Mouse (Mus musculus) CD8-positive naive resting alpha-beta T cell, adult 2 months (primary cell): ENCODE data around the gene Tmem97.
"Not testable (repeated sequence)": the region's sequence is repeated elsewhere in the genome, so short reads cannot be mapped to it uniquely, and the experiment has no call there.

Experiments used
- DNase-seq, 2 experiments: peaks; one replicate each; pipeline ENCODE4 v3.0.0; 2022; ENCODE audit warnings: low read depth in 2 of 2, low spot score in 2 of 2

Tmem97 gene

GRCm38 (mm10) chr11:78551059-78551398 is 452 bp upstream of the Tmem97 start:
- no peak for DNase-seq

GRCm38 (mm10) chr11:78549491-78549987 is 1.0 kb downstream of the Tmem97 start:
- DNase-seq, result no peak

DNA sequence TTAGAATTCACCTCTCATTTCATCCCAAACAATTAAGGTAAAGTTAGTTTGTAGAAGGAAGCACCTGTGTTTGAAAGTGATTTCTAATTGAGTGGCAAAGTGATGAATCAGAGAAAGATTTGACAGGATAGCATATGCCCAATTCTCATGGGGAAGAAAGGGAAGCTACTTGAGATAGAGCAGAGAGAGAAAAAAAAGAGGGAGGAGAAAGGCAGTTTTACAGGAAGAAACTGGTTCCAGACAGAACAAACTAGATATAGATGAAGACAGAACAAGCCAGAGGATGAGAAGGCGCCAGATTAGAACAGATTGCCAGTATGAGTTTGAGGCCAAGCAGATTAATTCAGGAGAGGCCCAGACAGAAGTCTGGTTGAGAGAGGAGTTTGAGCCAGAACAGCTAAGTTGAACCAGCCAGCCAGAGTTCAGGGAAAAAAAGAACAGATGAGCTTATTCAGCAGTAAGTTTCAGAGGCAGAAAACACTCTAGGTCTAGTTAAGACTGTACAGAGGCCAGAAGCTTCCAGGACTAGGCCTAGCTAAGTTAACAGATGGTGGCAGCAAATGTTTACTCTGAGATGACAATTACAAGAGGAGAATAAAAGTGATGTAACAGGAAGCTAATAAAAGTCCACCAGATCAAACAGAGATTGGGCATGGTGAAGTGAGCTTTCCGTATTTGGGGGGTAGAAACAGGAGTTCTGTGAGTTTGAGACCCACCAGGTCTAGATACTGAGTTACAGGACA is 2.7 kb downstream of the Tmem97 start:
- DNase-seq, result no peak

DNA sequence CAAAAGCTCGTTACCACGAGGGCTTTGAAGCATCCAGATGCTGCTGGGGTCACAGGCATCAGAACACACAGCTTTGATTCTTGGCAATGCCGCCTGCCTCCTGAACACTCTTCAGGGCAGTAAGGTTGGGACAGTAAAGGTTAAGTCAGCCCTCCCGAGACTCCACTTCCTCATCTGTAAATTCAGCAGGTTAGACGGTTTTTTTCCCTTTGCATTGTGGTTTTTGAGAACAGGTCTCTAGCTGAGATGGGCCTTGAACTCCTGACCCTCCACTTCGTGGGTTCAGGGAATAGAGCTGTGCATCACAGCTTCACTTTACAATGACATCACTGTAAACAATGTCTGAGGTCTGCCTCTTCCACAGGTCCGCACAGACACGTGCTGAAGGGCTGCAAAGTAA is 5.4 kb downstream of the Tmem97 start:
- no peak for DNase-seq

DNA sequence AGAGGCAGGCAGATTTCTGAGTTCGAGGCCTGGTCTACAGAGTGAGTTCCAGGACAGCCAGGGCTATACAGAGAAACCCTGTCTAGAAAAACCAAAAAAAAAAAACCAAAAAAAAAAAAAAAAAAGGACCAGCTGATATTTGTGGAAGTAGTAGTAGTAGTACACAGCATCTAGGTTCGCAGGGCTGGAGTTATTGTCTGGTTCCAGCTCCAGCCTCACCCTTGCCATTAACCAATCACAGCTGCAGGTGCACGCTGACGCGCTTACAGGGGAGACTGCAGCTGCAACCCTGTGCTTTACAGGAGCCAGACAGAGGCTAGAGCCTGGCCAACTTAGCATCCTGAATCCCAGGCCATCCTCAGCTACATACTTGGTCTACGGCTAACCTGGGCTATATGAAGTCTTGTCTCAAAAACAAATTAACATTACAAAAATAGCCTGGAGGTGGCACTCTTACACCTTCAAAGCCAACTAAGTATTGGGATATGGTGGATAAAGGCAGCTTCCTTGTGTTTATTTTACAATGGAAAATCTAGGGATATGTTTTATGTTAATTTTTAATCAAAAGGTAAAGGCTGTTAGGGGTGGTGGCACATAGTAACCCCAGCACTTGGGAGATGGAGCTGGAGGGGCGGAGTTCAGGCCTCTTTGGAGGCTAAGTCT is 6.0 kb downstream of the Tmem97 start:
- no peak for DNase-seq

GRCm38 (mm10) chr11:78540358-78540757 is 10.2 kb downstream of the Tmem97 start:
- no peak for DNase-seq

DNA sequence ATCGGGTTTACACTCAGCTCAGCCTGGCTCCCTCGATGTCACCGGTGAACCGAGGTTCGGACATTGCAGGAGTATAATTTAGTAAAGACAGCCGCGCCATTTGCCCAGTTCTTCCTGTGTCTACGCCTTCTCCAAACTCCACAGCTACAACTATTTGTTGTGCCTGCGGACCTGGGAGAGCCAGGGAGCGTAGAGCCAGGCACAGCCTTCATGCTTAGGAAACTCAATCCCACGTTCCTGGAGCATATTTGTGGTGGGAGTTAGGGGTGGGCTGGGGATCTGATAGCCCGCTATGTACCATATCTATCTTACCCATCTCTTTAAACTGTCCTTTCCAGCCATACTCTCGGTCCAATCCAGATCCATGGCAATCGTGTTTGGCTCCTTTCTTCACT is 13.9 kb downstream of the Tmem97 start:
- DNase-seq, result no peak

DNA sequence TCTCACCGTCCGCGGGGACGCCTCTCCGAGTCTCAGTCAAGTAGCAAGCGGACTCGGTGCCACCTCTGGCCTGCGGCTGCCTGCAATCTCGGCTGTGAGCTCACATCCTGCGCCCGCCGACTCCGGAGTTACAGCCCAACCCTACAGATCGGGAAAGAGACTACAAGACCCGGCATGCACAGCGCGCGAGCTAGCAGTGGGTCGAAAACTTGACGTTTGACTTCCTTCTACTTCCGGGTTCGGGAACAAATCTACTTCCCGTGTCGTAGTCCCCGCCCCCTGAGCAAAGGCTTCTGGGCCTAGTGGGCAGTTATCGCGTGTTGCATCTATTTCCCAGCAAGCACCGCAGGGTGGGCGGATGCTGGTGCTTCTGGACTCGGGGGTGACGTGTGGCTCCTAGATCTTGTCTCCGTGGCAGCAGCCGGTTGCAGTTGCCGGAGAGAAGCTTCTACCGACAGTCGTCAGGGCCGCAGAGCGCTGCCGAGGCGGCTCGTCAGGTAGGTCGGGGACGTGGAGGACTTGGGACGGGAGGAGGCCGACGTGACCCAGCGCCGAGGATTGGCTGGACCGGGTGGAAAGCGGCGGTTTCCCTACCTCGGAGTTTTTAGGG is 14.4 kb downstream of the Tmem97 start, which contains the start of the genes Tnfaip1 and Ift20:
Gene Tnfaip1, minus strand, starts transcription at position 253 of the 610 bp plus-strand sequence.
Gene Ift20, plus strand, starts transcription at position 282 of the 610 bp plus-strand sequence.
- peak; percentile 96 to 97 for DNase-seq

GRCm38 (mm10) chr11:78535376-78536079 is 15.0 kb downstream of the Tmem97 start:
- peak in 1 of 2 experiments; percentile 13 for DNase-seq

GRCm38 (mm10) chr11:78534516-78534915 is 16.1 kb downstream of the Tmem97 start:
- no peak for DNase-seq

- DNase-seq, result not testable (repeated sequence)
These were observed 19.1 kb downstream of the Tmem97 start for GRCm38 (mm10) chr11:78531515-78531914.

- DNase-seq, result no peak
These were observed 19.5 kb downstream of the Tmem97 start for GRCm38 (mm10) chr11:78531046-78531445.

- DNase-seq, result no peak
These were observed 20.6 kb downstream of the Tmem97 start for GRCm38 (mm10) chr11:78530001-78530400.

DNA sequence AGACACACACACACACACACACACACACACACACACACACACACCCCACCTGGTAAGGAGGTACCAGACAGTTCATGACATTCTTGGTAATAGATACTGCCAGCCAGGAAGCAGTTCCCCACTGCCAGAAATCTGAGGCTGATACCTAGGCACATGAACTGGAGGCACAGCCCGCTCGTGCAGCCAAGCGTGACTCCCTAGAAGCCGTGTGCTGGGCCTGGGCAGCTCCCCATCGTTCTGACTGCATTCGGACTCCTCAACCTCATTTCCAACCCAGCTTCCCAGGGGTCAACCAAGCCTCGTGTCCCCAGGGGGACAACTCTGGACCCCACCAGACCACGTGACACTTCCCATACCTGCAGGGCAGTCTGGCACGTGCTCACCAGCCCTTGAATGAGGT is 21.9 kb downstream of the Tmem97 start:
- no peak for DNase-seq

DNA sequence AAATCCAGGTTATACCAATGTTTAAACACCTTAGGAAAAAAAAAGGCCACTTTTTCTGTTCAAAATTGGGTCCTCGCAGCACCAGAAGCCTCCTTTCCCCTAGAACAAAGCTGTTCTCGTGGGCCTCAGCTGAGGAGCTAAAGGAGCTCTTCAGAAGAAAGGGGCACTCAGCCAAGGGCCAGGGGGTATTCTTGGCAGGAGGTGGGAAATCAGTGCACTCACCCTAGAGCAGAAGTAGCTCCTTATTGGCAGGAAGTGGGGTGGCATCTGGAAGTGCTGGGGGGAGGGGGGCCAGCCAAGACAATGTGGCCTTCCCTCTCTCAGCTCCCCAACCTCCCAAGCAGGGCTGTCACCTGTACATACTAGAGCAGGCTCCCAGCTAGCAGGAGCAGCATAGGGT is 25.7 kb downstream of the Tmem97 start:
- no peak for DNase-seq

DNA sequence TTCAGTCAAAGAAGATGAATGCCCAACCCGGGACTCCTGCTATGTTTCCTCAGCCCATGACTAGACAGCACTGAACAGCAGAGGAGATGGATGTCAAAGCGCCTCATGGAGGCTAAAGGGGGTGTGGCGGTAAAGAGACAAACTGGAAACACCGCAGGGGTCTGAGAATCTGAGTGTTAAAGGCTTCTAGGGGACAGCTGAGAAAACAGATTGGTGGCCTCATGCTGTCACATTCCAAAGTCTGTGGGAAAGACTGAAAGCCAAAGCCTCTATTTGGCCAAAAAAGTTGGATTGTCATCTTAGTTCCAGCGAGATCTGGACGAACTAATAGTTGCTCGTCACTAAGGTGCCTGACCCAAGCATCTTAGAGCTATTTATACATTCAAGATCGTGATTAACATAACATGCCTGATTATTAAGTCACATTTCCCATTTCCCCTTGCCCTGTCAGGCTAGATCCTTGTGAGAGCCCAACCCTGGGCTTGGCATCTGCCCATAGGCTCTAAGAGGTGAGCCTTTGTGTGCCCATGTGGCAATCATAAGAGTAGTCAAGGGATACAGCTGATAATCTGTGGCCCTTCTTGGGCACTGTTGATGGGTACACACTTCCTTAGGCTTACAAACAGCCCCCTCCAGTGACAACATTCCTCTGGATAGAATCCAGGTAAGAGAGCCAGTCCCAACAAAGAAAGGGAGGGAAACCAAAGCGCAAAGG is 27.2 kb downstream of the Tmem97 start:
- no peak for DNase-seq

- peak in 1 of 2 experiments; percentile 23 for DNase-seq
These were observed 28.0 kb downstream of the Tmem97 start for GRCm38 (mm10) chr11:78522481-78522997.

GRCm38 (mm10) chr11:78521880-78522279 is 28.7 kb downstream of the Tmem97 start:
- DNase-seq, result no peak

DNA sequence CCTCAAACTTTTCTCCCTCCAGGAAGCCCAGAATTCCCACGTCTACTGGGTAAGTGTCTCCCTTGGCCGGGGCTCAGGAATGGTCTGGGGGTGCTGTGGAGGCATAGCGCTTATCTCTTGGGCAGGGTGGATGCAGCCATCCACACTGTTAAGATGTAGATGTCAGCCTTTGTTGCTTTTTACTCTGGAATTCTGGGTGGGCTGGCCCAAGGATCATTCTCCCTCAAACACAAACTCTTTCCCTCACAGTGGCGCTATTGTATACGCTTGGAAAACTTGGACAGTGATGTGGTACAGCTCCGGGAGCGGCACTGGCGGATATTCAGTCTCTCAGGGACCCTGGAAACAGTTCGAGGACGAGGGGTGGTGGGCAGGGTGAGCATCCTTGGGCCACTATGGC is 31.6 kb downstream of the Tmem97 start:
- no peak for DNase-seq

- no peak for DNase-seq
These were observed 34.8 kb downstream of the Tmem97 start for GRCm38 (mm10) chr11:78515549-78516325.
